Mouse (Mus musculus): ENCODE data around the gene Thrap3. TPM values are rescaled to one million over a fixed set of nuclear protein-coding genes. Genes with fewer than 3 reads are reported as not detected.

Thrap3 gene
- polyA plus RNA-seq, 1 experiment from 2014 or later, result 251 TPM

Other genes with a start within 250 kb of the Thrap3 start
- gene Csf3r, start 178.2 kb downstream of the Thrap3 start, polyA plus RNA-seq (2015; fragmentation: Nextera tagmentation; extraction: Ambion mirVana), result 0.56 and 0.84 TPM in 2 replicates
- 153 and 158 TPM in 2 replicates for gene Mrps15, start 155.8 kb downstream of the Thrap3 start, polyA plus RNA-seq (2015; fragmentation: Nextera tagmentation; extraction: Ambion mirVana)
- 17.2 and 19.4 TPM in 2 replicates for gene Oscp1, start 144.2 kb downstream of the Thrap3 start, polyA plus RNA-seq (2015; fragmentation: Nextera tagmentation; extraction: Ambion mirVana)
- gene Lsm10, start 106.1 kb downstream of the Thrap3 start, polyA plus RNA-seq (2015; fragmentation: Nextera tagmentation; extraction: Ambion mirVana), result 44.7 and 46.3 TPM in 2 replicates
- 38.7 and 39.0 TPM in 2 replicates for gene Stk40, start 98.8 kb downstream of the Thrap3 start, polyA plus RNA-seq (2015; fragmentation: Nextera tagmentation; extraction: Ambion mirVana)
- 74.5 and 77.5 TPM in 2 replicates for gene Eva1b, start 55.0 kb downstream of the Thrap3 start, polyA plus RNA-seq (2015; fragmentation: Nextera tagmentation; extraction: Ambion mirVana)
- gene Sh3d21, start 39.3 kb downstream of the Thrap3 start, polyA plus RNA-seq (2015; fragmentation: Nextera tagmentation; extraction: Ambion mirVana), result 9.3 and 10.5 TPM in 2 replicates
- 46.5 and 49.9 TPM in 2 replicates for gene Map7d1, start 53.6 kb upstream of the Thrap3 start, polyA plus RNA-seq (2015; fragmentation: Nextera tagmentation; extraction: Ambion mirVana)
- 124 and 126 TPM in 2 replicates for gene Trappc3, start 59.6 kb upstream of the Thrap3 start, polyA plus RNA-seq (2015; fragmentation: Nextera tagmentation; extraction: Ambion mirVana)
- gene Col8a2, start 84.0 kb upstream of the Thrap3 start, polyA plus RNA-seq (2015; fragmentation: Nextera tagmentation; extraction: Ambion mirVana), result 39.8 and 42.7 TPM in 2 replicates
- gene Adprhl2, start 118.9 kb upstream of the Thrap3 start, polyA plus RNA-seq (2015; fragmentation: Nextera tagmentation; extraction: Ambion mirVana), result 88.6 and 91.5 TPM in 2 replicates
- gene Tekt2, start 122.9 kb upstream of the Thrap3 start, polyA plus RNA-seq (2015; fragmentation: Nextera tagmentation; extraction: Ambion mirVana), result 23.6 TPM in 2 replicates
- gene Ago3, start 226.8 kb upstream of the Thrap3 start, polyA plus RNA-seq (2015; fragmentation: Nextera tagmentation; extraction: Ambion mirVana), result 17.6 and 22.5 TPM in 2 replicates